Mouse (Mus musculus): Measurements from ENCODE around the gene Cdc20b. TPM values are rescaled to one million over a fixed set of nuclear protein-coding genes. Genes with fewer than 3 reads are reported as not detected.

The Cdc20b gene
- not detected in 2 replicates for polyA plus RNA-seq (2015; fragmentation: Nextera tagmentation; extraction: Ambion mirVana)

DNA sequence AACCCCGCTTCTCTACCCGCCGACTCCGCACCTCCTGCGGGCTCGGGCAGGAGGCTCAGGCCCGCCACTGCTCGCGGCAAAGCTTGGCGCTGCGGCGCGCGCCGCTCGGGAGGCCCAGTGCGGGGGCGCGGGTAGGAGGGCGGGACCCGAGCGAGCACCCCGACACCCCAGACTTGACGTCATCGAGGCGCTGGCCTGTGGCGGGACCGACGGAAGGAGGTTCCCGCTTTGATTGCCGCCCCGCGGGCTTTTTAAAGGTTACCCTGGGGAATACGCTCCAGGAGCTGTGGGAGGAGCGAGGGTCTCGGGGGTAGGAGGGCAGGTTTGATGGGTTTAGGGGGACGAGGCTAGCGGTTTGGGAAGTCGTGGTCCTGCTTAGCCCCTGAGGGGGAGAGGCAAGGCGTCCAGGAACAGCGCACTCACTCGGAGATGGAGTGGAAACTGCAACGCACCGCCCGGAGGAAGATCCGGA, at the start of gene Cdc20b:
Gene Cdc20b, plus strand, starts transcription at position 162 of the 472 bp plus-strand sequence.
- WGBS, result under 1% methylated on average over 46 of the region's 46 CpGs
- Histone ChIP-seq H3K4me3 (peak within 1 kb of the TSS; percentile 53), H3K9me3 (no peaks in the 10 kb centered on the region), H3K27me3 (peaks cover 43% of the 10 kb centered on the region), H3K27ac (no peak within 1 kb of the TSS), H3K9ac (peak within 1 kb of the TSS; percentile 50), H3K4me2 (peak within 1 kb of the TSS; percentile 98), H3K36me3 (no peaks in the 10 kb centered on the region), H3K4me1 (peaks cover 30% of the 10 kb centered on the region)
- no peak for ATAC-seq (ENCODE audit: insufficient number of reproducible peaks, low FRiP score, low TSS enrichment, low read depth)

DNA sequence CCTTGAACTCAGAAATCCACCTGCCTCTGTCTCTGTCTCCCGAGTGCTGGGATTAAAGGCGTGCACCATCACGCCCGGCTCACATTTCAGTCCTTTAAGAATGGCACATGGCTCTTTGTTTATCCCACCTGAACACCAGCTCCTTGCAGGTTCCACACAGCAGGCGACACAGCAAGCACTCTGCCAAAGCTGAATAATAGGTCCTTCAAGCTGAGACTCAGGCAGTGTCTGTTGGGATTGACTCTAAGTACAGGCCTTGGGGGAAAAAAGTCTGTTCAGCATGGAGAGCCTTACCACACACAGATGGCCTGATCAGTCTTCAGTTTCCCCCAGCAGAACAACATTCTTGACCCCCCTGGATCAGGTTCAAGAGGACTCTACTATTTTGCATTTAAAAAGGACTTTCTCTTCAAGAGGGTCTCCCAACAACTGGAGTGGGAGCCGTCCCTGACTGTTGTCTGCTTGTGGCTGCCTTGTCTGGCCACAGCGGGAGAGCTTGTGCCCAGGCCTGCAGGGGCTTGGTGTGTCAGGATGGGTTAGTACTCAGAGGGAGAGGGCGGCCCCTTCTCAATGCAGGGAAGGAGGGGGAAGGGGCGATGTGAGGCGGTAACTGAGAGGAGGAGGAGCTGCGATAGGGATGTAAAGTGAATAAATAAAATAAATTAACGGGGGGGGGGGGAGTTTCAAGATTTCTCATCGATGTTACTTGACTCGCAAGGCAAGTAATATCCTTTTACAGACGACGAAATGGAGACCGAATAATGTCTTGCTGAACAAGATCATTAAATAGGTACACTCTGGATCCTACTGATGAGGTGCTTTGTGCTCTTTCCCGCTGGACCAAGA, 49.1 kb upstream of the Cdc20b start:
- Histone ChIP-seq H3K27ac (no peak overlapping the region), H3K9ac (no peak overlapping the region), H3K4me3 (no peak overlapping the region), H3K36me3 (no peaks in the 10 kb centered on the region), H3K4me2 (no peak overlapping the region), H3K4me1 (peaks cover 36% of the 10 kb centered on the region), H3K9me3 (no peaks in the 10 kb centered on the region), H3K27me3 (peaks cover 60% of the 10 kb centered on the region)
- ATAC-seq (ENCODE audit: insufficient number of reproducible peaks, low FRiP score, low TSS enrichment, low read depth), result no peak
- whole genome bisulfite sequencing, result 9% methylated on average over 17 of the region's 18 CpGs

DNA sequence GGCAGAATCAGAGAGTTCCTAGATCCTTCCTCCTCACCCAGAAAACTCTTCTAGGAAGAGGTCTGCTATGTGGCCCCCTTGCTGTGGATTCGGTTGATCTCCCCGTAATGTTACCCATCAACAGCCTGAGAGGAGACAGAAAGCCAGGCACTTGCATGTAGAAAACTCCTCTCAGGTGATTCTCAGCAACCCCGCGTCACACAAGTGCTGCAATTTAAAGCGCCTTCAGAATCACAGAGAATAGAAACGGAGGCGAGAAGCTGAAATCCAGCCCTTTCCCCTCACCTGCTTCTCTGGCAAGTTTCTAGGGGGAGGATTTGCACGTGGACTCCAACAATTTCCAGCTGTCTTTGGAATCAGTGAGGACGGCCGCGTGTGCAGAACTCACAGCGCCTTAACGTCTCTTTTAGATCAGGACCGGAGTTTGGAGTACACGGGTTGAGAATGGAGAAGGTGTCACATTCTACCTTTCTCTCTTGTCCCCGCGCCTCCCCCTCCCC, 48.4 kb upstream of the Cdc20b start:
- H3K9ac ChIP-seq, result no peak overlapping the region
- H3K27ac ChIP-seq, result no peak overlapping the region
- peaks cover 36% of the 10 kb centered on the region for H3K4me1 ChIP-seq
- H3K4me3 ChIP-seq, result no peak overlapping the region
- no peaks in the 10 kb centered on the region for H3K36me3 ChIP-seq
- H3K27me3 ChIP-seq, result peaks cover 67% of the 10 kb centered on the region
- no peak overlapping the region for H3K4me2 ChIP-seq
- ATAC-seq (ENCODE audit: insufficient number of reproducible peaks, low FRiP score, low TSS enrichment, low read depth), result no peak
- WGBS, result under 1% methylated on average over 17 of the region's 17 CpGs
- no peaks in the 10 kb centered on the region for H3K9me3 ChIP-seq

DNA sequence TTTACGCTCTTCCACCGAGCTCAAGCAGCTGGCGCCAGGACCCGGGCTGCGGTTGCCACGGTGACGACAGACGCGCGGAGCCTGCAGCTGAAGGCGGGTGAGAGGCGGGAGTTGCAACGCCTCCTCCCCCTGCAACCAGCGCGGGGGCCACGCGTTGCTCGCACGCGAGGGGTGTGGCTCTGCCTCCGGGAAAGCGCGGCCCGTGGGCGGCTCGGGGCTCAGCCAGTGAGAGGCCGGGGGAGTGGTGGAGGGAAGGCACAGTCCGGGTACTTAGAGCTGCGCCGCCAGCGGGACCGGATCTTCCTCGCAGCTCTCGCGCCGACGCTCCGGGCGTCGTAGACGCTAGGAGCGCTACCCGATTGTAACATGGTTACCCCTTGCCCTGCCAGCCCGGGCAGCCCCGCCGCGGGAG, 47.4 kb upstream of the Cdc20b start, which contains the start of gene Ccno:
Gene Ccno, plus strand, starts transcription at position 271 of the 412 bp plus-strand sequence.
- H3K36me3 ChIP-seq, result no peaks in the 10 kb centered on the region
- H3K9ac ChIP-seq, result peak within 1 kb of the TSS; percentile 40
- peak within 1 kb of the TSS; percentile 56 for H3K4me3 ChIP-seq
- under 1% methylated on average over 46 of the region's 47 CpGs for WGBS
- peak within 1 kb of the TSS; percentile 100 for H3K4me2 ChIP-seq
- peaks cover 73% of the 10 kb centered on the region for H3K27me3 ChIP-seq
- H3K4me1 ChIP-seq, result peaks cover 36% of the 10 kb centered on the region
- ATAC-seq (ENCODE audit: insufficient number of reproducible peaks, low FRiP score, low TSS enrichment, low read depth), result peak; percentile 95
- H3K9me3 ChIP-seq, result no peaks in the 10 kb centered on the region
- no peak within 1 kb of the TSS for H3K27ac ChIP-seq

- under 1% methylated on average over 39 of the region's 39 CpGs for WGBS
- peak overlapping the region; percentile 40 for H3K9ac ChIP-seq
- H3K4me3 ChIP-seq, result peak overlapping the region; percentile 56
- H3K4me1 ChIP-seq, result peaks cover 36% of the 10 kb centered on the region
- no peak overlapping the region for H3K27ac ChIP-seq
- H3K9me3 ChIP-seq, result no peaks in the 10 kb centered on the region
- no peaks in the 10 kb centered on the region for H3K36me3 ChIP-seq
- peaks cover 76% of the 10 kb centered on the region for H3K27me3 ChIP-seq
- no peak for ATAC-seq (ENCODE audit: insufficient number of reproducible peaks, low FRiP score, low TSS enrichment, low read depth)
- peak overlapping the region; percentile 100 for H3K4me2 ChIP-seq
Observed at GRCm38 (mm10) chr13:112987991-112988390, 46.9 kb upstream of the Cdc20b start.

- WGBS, result 0% methylated on average over 19 of the region's 19 CpGs
- Histone ChIP-seq H3K27ac (no peak overlapping the region), H3K4me2 (peak overlapping the region; percentile 100), H3K36me3 (no peaks in the 10 kb centered on the region), H3K9ac (no peak overlapping the region), H3K4me3 (peak overlapping the region; percentile 56), H3K4me1 (peaks cover 45% of the 10 kb centered on the region), H3K9me3 (no peaks in the 10 kb centered on the region), H3K27me3 (peaks cover 85% of the 10 kb centered on the region)
- no peak for ATAC-seq (ENCODE audit: insufficient number of reproducible peaks, low FRiP score, low TSS enrichment, low read depth)
Observed at GRCm38 (mm10) chr13:112988866-112989265, 46.0 kb upstream of the Cdc20b start.

DNA sequence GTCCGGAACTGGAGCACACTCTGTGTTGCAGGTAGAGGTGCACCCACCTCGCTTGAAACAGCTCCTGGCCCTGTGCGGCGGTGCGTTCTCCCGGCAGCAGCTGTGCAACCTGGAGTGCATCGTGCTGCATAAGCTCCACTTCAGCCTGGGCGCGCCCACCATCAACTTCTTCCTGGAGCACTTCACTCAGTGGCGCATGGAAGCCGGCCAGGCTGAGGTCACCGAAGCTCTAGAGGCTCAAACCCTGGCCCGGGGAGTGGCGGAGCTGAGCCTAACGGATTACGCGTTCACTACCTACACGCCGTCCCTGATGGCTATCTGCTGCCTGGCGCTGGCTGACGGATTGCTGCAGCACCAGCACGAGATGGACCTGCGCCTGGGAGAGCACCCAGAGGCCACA, 45.4 kb upstream of the Cdc20b start:
- Histone ChIP-seq H3K4me2 (peak overlapping the region; percentile 100), H3K4me3 (peak overlapping the region; percentile 56; the same call in 1 of the 2 replicates), H3K4me1 (peaks cover 51% of the 10 kb centered on the region), H3K27me3 (peaks cover 87% of the 10 kb centered on the region), H3K9me3 (no peaks in the 10 kb centered on the region), H3K36me3 (no peaks in the 10 kb centered on the region), H3K27ac (no peak overlapping the region), H3K9ac (no peak overlapping the region)
- WGBS, result 1% methylated on average over 23 of the region's 23 CpGs
- ATAC-seq (ENCODE audit: insufficient number of reproducible peaks, low FRiP score, low TSS enrichment, low read depth), result no peak

DNA sequence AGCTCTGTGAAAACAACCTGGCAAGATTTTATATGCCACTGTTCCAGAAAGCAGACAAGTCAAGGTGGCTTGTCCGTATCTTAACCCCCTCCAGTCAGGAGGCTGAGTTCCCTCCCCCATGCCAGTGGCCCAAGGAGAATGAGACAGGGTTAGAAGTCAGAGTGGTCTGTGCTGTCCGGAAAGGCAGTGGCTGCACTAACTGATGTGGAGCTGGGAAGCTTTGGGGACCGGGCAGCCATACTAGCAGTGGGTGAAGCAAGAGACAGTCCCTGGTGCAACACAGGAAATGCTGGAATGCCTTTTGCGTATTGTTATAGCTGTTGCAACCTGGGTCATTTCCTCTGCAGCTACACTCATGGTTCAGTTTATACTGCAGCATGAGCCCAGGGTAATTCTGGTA, 44.6 kb upstream of the Cdc20b start:
- Histone ChIP-seq H3K9ac (no peak overlapping the region), H3K36me3 (no peaks in the 10 kb centered on the region), H3K27ac (no peak overlapping the region), H3K9me3 (no peaks in the 10 kb centered on the region), H3K27me3 (peaks cover 92% of the 10 kb centered on the region), H3K4me2 (no peak overlapping the region), H3K4me3 (no peak overlapping the region), H3K4me1 (peaks cover 51% of the 10 kb centered on the region)
- no peak for ATAC-seq (ENCODE audit: insufficient number of reproducible peaks, low FRiP score, low TSS enrichment, low read depth)
- WGBS, result 9% methylated on average over 4 of the region's 4 CpGs

DNA sequence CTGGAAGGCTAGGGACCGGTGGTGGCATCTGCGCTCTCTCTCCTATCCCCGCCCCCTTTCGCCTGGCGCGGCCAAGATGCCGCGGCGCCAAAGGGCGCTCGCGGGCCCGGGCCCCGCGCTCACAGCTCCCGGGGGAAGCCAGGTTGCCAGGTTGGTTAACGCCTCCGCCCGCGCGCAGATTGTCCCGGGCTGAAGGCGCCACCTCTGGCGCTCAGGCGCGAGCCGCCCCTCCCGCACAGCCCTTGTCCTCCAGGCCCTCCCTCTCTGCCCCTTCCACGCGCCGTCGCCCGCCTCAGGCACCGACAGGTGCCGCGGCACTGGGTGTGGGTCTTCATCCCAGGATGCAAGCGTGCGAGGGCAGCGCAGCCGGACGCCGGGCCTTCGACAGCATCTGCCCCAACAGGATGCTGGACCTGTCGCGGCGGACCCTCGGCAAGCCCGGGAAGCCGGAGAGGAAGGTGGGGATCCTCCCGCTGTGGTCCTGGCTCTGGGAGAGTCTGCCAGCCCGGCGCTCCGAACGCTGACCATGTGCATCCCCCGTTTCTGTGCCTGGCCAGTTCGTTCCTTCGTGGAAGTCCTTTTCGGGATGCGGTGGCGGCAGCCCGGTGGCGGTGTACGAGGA, 41.3 kb upstream of the Cdc20b start, which contains the start of gene Mcidas:
Gene Mcidas, plus strand, starts transcription at position 315 of the 622 bp plus-strand sequence.
- ATAC-seq (ENCODE audit: insufficient number of reproducible peaks, low FRiP score, low TSS enrichment, low read depth), result no peak
- no peak within 1 kb of the TSS; the same call in 1 of the 2 replicates for H3K9ac ChIP-seq

GRCm38 (mm10) chr13:112994191-112994590, 40.7 kb upstream of the Cdc20b start:
- no peaks in the 10 kb centered on the region for H3K9me3 ChIP-seq
- no peak for ATAC-seq (ENCODE audit: insufficient number of reproducible peaks, low FRiP score, low TSS enrichment, low read depth)
- peak overlapping the region; percentile 38 for H3K4me3 ChIP-seq
- peak overlapping the region; percentile 75 for H3K4me2 ChIP-seq
- no peak overlapping the region for H3K9ac ChIP-seq
- H3K27me3 ChIP-seq, result peaks cover 92% of the 10 kb centered on the region
- H3K27ac ChIP-seq, result no peak overlapping the region
- WGBS, result under 1% methylated on average over 24 of the region's 25 CpGs
- no peaks in the 10 kb centered on the region for H3K36me3 ChIP-seq
- H3K4me1 ChIP-seq, result peaks cover 31% of the 10 kb centered on the region

More for the DNA sequence above, 41.3 kb upstream of the Cdc20b start, which contains the start of gene Mcidas:
- Histone ChIP-seq H3K27me3 (peaks cover 92% of the 10 kb centered on the region), H3K36me3 (no peaks in the 10 kb centered on the region), H3K27ac (no peak within 1 kb of the TSS), H3K4me2 (peak within 1 kb of the TSS; percentile 75), H3K4me3 (peak within 1 kb of the TSS; percentile 38), H3K4me1 (peaks cover 31% of the 10 kb centered on the region), H3K9me3 (no peaks in the 10 kb centered on the region)
- under 1% methylated on average over 62 of the region's 63 CpGs for WGBS

DNA sequence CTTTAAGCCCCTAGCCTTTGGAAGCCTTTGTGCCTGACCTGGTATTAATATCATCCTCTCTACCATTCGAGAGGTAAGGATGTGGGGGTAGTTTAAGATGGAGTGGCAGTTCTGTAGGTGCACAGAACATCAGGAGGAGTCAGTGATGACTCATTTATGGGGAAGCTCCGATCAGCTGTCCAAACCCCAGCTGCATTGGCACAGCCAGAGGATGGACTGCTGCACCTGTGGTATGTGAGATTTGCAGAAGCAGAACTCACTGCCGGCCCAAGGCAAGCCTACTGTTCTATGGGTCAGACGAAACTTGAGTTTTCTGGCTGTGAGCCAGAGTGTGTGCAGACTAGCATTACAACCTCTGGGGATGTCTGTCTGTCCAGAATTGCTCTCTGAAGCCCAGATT, 38.5 kb upstream of the Cdc20b start:
- H3K4me2 ChIP-seq, result no peak overlapping the region
- no peak overlapping the region for H3K4me3 ChIP-seq
- peaks cover 25% of the 10 kb centered on the region for H3K4me1 ChIP-seq
- H3K9ac ChIP-seq, result no peak overlapping the region
- WGBS, result 50% methylated on average over 4 of the region's 4 CpGs
- H3K27me3 ChIP-seq, result peaks cover 82% of the 10 kb centered on the region
- H3K27ac ChIP-seq, result no peak overlapping the region
- H3K36me3 ChIP-seq, result no peaks in the 10 kb centered on the region
- no peak for ATAC-seq (ENCODE audit: insufficient number of reproducible peaks, low FRiP score, low TSS enrichment, low read depth)
- no peaks in the 10 kb centered on the region for H3K9me3 ChIP-seq

Data from limb, embryonic 15.5 days (tissue).